Mouse (Mus musculus): ENCODE measurements at regions not wholly inside any gene's neighbourhood (a gene's known extent, or its start where the extent isn't known, plus 50 kb on each side); places are given as distances from the start of the nearest gene placed in this dataset.

DNA sequence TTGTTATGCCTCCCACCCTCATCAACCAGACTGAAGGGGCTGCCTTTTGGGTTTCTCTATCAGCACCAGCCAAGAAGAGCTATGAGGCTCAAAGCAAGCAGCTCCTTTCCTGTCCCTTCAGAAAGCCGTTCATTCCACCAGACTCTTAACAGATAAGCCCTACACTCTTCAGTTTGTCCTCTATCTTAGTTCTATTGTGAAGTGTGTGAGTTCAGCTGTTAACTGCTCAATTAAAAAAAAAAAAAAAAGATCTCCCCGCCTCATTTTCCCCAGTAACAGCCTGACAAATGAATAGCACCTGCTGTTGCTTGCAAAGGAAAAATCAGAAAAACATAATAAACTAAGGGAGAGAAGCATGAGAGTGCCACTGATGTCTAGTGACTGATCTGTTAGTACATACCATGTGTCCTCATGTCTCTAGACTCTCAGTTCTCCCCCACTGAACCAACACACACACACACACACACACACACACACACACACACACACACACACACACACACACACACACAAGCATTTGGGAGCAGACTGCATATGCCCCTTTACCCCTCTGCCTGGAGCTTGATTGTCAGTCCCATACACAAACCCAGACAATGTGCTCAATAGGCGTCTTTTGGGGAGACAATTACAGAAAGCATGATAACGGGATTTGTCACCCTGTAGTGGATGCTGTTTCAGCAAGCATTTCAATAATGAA lies 448.4 kb upstream of the Fam92a start:
- no peak for DNase-seq

DNA sequence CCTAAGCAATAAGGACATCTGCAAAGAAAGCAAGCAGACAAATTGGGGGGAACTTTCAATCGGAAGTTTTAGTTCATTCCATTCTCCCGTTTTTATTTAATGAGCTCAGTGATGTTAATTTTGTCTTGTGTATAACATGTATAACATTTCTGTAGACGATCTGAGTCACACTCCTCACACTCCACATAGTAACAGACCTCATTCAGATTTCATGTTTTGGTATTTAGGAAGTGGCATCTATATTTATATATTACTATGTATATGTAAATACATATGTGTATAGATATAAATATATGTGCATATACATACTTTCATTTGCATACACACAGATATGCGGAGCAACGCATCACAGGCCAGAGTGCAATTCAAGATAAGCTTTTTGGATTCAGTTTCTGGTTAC lies 444.9 kb upstream of the Fam92a start:
- DNase-seq, result no peak

DNA sequence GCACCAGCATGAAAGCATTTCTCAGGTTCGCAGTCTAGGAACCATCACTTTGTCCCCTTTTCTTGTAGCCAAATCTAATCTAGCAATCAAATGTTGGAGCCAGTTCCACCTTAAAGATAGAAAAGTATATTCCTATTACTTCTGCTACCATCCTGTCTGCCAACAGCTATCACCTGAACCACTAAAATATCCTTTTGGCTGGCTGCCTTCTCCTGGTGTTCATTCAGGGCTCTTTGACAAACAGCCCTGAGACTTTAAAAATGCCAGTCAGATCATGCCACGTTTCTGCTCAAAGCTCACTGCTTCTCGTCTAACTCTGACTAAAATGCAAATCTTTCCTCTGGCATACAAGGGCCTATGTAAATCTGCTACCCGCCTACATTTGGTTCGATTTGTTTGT lies 439.7 kb upstream of the Fam92a start:
- DNase-seq, result no peak

DNA sequence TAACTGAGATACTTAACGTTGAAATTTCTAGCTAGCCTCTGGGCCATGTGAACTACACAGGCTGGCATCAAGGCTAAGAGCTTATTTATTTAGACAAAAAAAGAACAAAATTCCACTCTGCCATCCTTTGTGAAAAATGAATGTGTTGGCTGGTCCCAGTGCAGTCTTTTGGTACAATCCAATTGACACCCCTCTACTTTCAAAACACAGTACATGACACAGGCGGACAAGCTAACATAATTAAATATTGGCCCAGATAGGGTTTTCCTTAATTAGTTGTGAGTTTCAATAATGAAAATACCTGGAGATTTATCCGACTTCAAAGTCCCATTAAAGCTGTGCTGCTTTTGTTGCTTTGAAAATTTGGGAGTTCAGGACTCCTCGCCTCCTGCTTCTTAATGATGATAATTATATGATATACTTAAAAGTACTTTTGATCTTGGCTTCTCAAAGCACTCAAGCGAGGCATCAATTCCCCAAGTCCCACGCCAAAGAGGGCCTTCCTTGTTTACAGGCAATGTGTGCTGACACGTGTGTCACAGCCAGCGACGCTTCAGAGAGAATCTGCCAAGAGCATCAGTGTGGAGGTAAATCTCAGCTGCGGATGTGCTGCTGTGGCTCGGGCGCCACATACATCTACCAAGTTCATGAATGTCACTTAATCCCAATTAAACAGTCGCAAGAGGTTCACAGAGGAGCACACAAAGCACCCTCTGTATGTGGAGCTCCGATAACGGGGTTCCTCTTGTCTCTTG lies 429.5 kb upstream of the Fam92a start:
- DNase-seq, result no peak

DNA sequence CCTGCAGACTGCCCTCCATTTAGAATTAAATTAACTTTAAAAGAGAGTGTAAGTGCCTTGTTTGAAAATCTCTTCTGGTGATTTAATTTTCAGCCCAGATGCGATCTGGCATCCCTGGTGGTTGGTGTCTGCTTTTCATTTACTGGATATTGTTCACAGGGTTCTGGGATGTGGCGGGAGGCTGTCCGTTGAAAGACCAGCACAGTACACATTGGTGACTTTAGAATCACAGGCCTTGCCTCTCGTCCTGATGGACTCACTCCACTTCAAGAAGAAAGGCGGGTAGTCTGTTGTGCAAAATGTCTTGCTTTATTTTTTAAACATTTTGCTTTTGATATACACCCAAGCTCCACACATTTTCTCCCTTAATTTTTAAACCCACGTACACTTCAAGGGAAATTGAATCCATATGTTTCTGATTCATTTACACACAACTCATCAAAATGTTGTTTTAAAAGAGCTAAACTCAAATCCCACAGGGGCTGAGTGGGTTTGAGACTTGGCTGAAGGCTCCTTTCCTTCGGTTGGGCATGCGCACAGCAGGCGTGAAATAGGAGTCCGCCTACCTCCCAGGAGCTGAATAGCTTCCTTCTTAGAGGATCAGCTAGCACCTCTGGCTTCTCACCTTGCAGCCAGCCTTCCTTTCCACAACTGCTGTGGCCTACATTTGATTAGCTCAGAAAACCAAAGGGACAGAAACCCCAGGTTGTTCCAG lies 424.1 kb upstream of the Fam92a start:
- no peak for DNase-seq

DNA sequence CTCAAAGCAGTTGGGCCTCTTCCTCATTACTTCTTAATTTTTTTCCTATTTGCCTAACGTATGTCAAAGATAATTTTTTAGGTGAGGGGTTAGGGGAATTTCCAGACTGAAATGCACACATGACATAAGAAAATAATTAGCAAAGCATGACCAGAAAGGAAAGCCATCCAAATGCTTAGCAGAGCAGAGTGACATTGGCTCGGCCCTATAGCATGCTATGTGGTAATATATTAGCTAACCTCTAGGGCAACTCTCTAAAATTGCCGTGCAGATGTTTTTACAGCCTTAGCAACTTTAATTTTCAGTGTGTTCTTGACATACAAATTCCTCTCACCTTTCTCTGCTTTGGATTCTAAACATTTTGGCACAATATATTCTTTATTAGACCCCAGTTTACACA lies 421.2 kb upstream of the Fam92a start:
- DNase-seq, result no peak

DNA sequence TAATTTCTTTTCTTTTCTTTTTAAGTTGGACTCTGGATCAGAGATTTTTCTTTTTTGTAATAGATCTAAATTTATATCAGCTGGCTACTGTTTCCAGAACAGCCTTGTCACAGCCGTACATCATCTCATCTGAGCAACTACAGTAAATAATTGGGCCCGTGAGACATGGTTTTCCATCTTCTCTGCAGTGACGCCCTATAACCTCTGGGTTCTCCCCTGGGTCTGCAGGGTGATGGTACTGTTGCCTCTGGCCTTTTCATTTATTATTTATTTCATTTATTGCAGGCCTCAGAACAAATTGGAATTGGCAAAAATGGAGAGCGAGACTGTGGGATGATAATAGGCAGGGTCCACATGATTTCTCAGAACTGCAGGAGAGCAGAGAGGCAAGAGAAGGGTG lies 406.3 kb upstream of the Fam92a start:
- DNase-seq, result no peak

DNA sequence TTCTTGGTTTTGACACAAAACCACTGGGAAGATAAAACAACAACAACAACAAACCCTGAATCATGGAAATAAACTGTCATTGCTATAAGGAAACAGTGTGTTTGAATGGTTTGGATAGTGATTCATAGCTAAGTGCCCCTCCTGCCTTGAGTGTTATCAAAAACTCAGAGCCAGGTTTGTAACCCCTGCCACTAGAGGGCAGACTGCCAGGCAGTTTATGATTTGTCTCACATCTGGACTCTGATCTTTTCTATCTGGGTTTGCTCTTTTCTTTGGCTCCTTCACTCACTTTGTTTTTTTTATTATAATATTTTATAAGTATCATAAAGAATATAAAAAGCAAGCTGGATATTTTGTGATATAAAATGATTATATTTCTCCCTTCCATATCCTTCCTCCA lies 400.1 kb upstream of the Fam92a start:
- no peak for DNase-seq

DNA sequence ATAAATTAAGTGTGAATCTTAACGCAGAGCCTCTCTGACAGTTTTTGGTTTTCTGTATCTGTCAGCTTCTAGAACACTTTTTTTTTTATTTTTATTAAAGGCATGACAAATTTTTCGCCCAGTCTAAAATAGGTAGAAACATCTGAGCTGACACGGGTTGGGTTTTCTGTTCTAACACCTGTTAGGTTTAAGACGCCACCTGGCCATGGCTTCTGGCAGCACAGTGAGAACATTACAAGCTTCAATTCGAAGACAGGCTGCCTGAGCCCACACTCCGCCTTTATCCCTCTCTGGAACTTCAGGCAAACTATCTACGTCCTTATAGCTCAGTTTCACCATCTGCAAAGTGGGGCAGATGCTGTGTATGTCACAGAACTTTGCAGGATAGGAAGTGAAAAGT lies 398.9 kb upstream of the Fam92a start:
- DNase-seq, result no peak

DNA sequence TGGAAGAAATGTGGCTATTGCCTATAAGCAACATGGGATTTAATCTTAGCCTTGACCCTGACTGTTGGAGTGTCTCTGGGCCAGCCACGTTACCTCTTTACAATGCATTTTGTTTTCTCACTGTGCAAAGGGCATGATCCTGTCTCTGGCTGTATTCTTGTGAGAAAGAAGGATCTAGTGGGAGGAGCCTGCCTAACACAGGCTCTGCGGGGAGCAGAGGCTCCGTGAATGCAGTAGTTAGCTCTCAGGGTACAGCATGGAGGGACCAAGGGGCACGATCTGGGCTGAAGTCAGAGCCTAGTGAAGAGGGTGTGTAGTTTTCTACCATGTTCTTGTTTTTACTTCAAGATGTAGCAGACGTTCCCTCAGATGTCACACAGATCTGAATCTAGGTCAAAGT lies 395.8 kb upstream of the Fam92a start:
- no peak for DNase-seq

DNA sequence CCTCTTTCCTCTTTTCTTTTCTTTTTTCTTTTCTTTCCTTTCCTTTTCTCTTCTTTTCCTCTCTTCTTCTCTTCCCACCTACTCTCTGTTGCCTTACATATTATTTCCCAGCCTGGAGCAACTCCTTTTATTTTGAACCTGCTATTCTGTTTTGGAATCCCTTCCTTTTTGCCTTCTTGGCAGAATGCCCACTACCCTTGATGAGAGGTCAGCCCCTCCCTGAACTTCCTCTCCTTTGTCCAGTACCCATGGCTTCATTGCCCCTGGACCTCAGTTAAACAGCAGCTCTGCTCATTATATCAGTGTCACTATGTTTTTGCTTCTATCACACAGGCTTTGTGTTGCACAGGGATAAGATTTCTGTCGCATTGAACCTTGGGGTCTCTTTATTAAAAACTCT lies 391.2 kb upstream of the Fam92a start:
- no peak for DNase-seq

DNA sequence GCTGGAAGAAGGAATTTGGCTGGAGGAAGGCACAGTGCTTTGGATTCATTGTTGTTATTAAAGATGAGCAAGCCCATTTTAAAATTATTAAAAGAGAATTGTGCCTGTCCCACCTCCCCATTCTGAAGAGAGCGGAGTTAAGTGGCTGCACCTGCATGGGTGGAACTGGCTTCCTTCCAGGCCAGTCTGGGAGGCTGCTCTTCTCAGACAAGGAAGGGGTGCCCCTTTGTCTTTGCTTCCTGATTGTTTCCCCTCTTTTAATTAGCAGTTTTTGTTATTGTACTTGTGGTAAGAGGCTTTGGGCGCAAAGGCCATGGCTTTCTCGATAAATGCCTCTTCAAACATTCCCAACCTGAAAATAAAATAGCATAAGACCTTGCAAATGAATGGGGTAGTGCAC lies 388.7 kb upstream of the Fam92a start:
- DNase-seq, result no peak

DNA sequence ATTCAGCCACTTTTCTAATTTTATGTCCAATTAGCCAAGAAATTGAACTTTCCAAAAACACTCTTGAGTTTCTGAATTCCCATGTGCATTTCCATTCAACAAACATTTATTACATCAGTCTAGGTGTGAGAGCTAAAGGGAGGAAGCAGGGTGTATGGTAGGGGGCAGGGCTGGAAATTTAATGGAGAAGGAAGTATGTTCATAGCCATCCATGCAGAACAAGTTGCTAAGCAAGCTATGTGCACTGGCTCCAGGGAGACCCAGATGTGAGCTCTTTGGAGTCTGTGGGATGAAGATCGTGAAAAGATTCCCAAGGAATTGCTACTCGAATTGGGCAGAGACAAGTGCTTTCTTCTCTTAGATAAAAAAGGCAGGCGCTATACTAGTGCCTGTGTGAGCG lies 388.2 kb upstream of the Fam92a start:
- no peak for DNase-seq

DNA sequence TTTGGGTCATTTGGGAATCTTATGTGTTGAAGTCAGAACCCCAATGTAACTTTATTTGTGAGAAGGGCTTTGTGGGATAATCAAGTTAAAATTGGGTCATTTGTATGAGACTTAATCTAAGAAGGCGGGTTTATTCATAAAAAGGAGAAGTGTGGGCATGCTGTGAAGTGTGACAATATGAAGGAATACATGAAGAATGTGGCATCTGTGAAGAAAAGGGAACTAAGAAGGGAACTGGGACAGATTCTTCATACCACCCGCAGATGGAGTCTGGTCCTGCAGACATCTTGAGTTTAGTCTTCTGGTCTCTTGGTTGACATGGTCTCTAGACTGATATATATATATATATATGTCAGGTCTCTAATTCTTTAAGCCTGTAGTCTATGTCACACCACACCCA lies 385.3 kb upstream of the Fam92a start:
- no peak for DNase-seq

DNA sequence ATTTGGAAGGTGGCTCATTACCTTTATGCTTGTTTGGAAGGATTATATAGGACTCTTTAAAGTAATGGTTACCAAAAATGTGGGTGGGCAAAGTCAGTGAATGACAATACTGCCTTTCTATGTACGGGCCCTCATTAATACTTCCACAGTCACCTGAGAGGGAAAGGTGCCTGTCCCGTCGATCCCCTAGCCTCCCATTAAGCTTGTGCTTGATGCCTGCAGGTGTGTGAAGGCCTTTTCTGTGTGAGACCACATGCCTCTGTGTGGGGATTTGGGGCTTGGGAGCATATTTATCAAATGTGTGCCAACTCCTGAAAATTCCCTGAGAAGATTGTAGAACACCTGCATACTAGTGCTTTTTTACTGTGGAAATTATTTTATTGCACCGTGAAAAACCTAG lies 377.4 kb upstream of the Fam92a start:
- DNase-seq, result no peak

DNA sequence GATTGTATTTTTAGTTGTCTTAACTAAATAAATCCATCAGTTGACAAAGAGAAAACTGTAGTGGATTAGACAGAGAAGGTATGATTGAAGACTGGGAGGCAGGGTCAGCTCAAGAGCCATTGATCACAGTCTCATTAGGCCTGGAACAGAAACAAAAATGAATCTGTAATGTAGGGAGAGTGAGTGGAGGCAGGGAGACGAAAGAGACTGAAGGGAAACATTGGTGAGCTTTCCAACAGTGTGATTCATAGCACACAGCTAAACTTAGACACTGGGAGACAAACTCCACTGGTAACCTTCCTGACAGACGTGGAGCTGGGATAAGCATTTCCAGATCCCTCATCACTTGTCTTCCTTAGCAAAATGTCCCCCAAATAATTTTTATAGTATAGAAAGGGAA lies 372.1 kb upstream of the Fam92a start:
- DNase-seq, result no peak

DNA sequence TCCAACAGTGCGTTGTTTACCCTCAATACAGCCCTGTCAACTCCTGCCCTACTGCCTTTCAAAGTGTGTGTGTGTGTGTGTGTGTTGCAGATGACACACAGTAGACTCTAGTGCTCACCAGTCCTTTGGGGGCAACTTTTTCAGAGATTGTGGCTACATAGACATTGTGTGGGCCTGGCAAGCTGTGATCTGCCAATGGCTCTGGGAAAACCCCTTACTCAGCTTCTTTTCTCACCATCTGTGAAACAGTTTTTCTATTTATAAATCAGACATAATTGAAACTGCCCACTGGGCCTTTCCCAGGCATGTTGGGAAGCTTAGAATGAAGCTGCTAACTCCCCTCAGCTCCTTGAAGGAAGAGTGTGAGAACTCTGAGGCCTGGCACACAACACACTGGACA lies 369.7 kb upstream of the Fam92a start:
- DNase-seq, result no peak

DNA sequence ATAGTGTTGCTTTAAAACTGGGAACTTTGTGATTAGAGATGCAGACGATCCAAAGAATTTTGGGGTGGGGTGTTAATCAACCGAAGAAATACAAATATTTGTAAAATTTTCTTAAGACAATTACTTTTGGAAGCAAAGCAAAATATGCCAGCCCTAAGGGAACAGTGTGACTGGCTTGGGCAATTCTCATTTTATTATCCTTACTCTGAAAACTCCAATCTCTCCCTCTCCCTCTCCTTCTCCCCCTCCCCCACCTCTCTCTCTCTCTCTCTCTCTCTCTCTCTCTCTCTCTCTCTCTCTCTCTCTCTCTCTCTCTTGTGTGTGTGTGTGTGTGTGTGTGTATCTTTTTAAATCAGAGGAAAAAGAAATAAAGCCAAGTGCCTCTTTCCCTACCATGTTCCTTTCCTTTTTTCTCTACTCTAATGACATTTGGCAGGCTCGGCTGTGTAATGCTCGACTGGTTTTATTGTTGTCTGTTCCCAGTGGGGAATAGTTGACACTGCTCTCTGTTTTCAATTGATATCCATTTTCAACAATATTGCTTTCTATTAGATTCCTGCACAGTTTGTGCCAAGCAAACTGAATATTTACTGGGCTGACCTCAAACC lies 367.5 kb upstream of the Fam92a start:
- DNase-seq, result no peak

DNA sequence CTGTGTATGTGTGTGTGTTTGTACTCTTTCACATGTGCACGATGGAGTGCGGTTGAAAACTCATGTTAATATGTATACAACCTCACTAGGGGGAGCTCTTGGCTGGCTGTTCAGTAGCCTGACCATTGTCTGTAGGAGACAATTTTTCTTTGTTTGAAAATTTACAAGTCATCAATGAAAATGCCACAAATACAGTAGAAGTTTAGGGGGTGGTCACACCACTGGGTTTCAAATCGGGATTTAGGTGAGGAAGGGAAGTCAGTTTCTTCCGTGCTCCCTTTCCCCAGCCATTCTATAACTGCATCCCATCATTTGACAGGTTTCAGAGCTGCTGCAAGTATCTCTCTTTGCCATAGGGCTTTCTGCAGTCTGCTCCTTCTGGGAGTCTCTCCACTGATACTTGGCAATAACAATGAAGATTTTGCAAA lies 366.9 kb upstream of the Fam92a start:
- DNase-seq, result peak; percentile 9

DNA sequence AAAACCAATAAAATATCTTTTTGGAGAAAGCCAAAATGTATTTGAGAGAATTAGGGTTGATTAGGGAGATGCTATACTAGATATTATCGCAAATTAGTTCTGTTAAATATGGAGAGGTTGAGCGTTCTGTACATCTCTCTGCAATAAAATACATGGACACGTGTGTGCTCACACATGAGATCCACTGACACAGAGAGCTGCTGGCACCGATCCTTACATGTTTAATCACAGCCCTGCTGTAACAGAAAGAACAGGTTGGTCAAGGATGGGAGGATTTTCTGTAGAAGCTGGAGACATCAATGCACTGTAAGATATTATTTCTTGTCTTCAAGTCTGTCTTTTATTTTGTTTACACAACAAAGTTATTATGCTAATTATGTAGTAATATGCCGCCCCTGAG lies 366.2 kb upstream of the Fam92a start:
- no peak for DNase-seq

DNA sequence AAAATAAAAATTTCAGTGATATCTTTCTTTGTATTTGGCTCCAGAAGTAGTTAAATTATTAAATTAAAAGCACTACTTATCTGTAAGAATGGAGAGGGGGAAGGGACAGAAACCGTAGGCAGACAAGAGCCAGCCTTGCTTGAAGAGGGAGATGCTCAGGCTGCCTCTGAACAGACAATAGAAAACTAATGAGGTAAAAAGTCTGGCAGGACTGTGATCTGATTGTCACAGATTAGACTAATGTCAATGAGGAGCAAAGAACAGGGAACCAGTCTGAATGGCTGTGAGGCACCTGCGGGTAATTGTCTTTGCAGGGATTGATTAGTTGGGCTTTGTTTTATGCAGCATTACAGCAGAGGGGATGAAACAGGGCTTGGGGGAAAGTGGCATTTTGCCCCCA lies 362.3 kb upstream of the Fam92a start:
- no peak for DNase-seq

DNA sequence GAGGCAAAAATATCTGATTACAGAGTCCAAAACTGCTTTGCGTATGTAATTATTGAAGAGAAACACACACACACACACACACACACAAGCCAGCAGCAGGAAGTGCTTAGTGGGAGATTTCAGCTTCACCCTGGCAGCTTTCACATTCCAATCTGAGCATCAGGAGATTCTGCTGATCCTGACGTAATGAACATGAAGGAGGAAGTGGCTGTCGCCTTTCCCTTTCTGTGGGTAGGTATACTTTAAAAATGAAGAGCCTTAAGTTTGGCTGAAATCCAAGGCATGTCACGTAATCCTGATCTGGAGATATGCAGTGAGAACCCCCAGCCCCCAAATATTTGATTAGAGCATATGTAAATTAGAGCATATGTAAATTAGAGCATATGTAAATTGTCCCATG lies 361.1 kb upstream of the Fam92a start:
- no peak for DNase-seq

DNA sequence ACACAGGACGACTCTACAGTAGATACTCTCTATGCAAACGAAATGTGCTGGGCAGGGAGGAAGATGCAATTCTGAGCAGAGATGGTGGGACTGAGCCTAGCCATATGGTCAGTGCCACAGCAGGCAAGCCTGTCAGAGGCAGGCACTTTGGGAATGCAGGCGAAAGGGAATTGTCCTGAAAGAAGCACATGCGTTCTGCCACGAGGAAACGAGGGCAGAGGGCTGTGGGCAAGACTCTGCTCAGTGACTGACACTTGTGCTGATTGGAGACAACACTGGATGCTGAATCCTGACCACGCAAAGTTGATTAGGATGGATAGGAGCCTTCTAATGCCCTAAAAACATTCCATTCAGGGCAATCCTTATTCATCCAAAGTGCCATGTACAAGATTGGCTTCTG lies 350.5 kb upstream of the Fam92a start:
- DNase-seq, result no peak

DNA sequence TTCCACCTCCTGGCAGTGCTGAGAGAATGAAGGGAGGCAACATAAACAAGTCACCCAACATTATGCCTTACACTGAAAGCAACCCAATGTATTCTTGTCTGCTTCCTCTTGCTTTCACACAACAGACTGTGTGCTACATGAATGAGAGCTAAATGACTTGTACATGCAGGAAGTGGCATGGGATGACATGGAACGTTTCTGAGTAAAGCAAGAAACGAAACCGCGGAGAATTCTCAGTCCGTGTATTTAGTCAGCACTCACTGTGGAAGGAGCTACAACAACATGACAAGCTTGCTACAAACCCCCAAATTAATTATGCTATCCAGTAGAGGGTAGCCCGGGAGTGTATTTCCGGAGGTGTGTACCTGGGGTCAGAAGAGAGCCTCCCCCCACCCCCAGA lies 349.4 kb upstream of the Fam92a start:
- no peak for DNase-seq

All from cerebellum, adult 11-12 months (tissue).